Mouse (Mus musculus) limb, embryonic 11.5 days (tissue): Measurements from ENCODE around the gene Ky. TPM values are rescaled to one million over a fixed set of nuclear protein-coding genes. Genes with fewer than 3 reads are reported as not detected.
A peak's percentile ranks its signal among the peaks of the same experiment; 100 is the strongest.

Source experiments
- ATAC-seq: fragments of 200-750 bp; cut with Nextera tagmentation; 2 replicates; pipeline ENCODE4 v1.8.0; 2017; ENCODE audit warnings: low read depth; ENCODE audit not compliant: insufficient number of reproducible peaks, low FRiP score, low TSS enrichment
- DNase-seq: peaks from one replicate; pipeline ENCODE4 v3.0.0-alpha.2; 2015; ENCODE audit warnings: low spot score
- H3K27ac ChIP-seq: fragments of 300-500 bp; sonication (generic); replicated peaks from 2 replicates; pipeline ENCODE4 v1.5.1; 2014; ENCODE audit warnings: low read depth, mild to moderate bottlenecking, low read length
- H3K27me3 ChIP-seq: fragments of 300-500 bp; sonication (generic); 2 replicates; pipeline ENCODE4 v1.6.1; 2014; ENCODE audit warnings: mild to moderate bottlenecking, low read length, mixed read lengths; ENCODE audit not compliant: control insufficient read depth, insufficient read depth
- H3K36me3 ChIP-seq: fragments of 300-500 bp; sonication (generic); 2 replicates; pipeline ENCODE4 v1.6.1; 2014; ENCODE audit warnings: mild to moderate bottlenecking, low read length, moderate library complexity, mixed read lengths; ENCODE audit not compliant: control insufficient read depth, insufficient read depth
- H3K4me1 ChIP-seq: fragments of 300-500 bp; sonication (generic); 2 replicates; pipeline ENCODE4 v1.6.1; 2014; ENCODE audit warnings: low read length, mixed read lengths; ENCODE audit not compliant: control insufficient read depth, insufficient read depth
- H3K4me2 ChIP-seq: fragments of 300-500 bp; sonication (generic); 2 replicates; pipeline ENCODE4 v1.6.1; 2014; ENCODE audit warnings: low read depth, mild to moderate bottlenecking, moderate library complexity; ENCODE audit not compliant: severe bottlenecking
- H3K4me3 ChIP-seq: fragments of 300-500 bp; sonication (generic); 2 replicates; pipeline ENCODE4 v1.5.1; 2014; ENCODE audit warnings: low read depth, low read length
- H3K9ac ChIP-seq: fragments of 300-500 bp; sonication (generic); 2 replicates; pipeline ENCODE4 v1.6.1; 2014; ENCODE audit warnings: mild to moderate bottlenecking, low read length
- H3K9me3 ChIP-seq: fragments of 300-500 bp; sonication (generic); 2 replicates; pipeline ENCODE4 v1.6.1; 2016; ENCODE audit warnings: low read length; ENCODE audit not compliant: control insufficient read depth
- WGBS: fragments of 180-500 bp; shearing (Covaris S2); extraction: QIAGEN DNeasy Blood & Tissue Kit; methylation state at CpG from one replicate; pipeline ENCODE4 v1.1.7; 2014; 5-methylcytosine and 5-hydroxymethylcytosine counted together
- polyA plus RNA-seq: library from polyadenylated mRNA; unstranded; fragments of >200 nt; fragmentation: Nextera tagmentation; extraction: Ambion mirVana; gene quantifications from 2 replicates; pipeline ENCODE4 v1.2.1, GENCODE M21; 2014

The Ky gene
- polyA plus RNA-seq, 1 experiment from 2014 or later: 0.23 TPM

DNA sequence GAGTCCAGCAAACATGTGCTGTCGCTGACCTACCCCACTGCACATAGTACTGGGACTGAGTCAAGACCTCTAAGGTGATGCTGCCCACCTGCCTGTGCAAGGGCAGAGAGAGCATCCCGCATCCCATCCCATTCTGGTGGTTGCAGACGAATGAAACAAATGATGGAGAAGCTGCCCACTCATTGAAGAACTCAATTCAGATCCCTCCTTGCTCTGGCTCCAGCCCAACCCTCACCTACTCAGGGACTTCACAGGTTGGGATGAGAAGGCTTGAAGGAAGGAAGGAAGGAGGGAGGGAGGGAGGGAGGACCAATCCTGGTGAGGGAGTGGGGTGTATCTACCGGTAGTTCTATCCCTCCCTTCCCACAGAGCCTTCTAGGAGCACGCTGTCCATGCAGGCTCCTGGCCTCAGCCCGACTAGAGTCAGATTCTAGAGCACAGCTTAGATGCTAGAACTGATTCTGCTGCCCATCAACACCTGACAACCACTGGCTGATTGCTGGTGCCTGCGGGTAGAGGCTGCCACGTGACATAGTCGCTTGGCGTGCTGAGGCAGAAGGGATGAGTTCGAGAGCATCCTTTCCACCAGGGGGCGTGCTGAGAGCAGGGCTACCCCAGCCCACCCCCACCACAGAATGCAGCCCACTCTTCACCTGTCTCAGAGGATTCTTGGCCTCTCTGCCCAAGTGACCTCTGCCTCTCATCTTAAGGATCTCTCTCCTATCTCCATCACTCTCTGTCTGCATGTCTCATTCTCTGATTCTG lies 13.3 kb upstream of the Ky start:
- Histone ChIP-seq H3K9me3 (no peaks in the 10 kb centered on the region), H3K9ac (no peak overlapping the region), H3K4me2 (no peak overlapping the region), H3K36me3 (no peaks in the 10 kb centered on the region), H3K4me3 (no peak overlapping the region), H3K27me3 (no peaks in the 10 kb centered on the region), H3K27ac (no peak overlapping the region), H3K4me1 (no peaks in the 10 kb centered on the region)
- WGBS: 41% methylated on average over 12 of the region's 12 CpGs
- peak; percentile 42 for DNase-seq
- no peak for ATAC-seq

DNA sequence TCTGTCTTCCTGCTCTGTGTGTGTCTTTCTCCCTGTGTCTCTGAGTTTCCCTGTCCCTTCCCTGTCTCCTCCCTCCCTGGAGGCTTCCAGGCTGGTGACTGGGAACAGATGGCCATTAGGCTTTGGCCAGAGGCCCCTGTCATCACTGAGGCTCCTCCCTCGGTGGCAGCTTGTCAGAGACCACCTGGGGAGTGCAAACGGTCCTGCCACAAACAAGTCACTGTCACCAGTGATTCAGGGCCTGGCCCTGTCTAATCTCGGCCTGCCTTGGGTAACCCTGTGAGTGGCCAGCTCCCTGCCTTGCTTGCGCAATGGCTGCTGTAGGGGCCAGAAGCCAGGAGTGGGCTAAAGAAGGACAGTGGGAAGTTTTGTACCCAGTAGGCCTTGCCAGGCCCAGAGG lies 12.5 kb upstream of the Ky start:
- ATAC-seq (no peak), DNase-seq (no peak)
- 24% methylated on average over 4 of the region's 4 CpGs for WGBS

GRCm38 (mm10) chr9:102493916-102494315 lies 11.6 kb upstream of the Ky start:
- 87% methylated on average over 2 of the region's 2 CpGs for WGBS
- no peak overlapping the region for H3K9ac ChIP-seq
- no peaks in the 10 kb centered on the region for H3K9me3 ChIP-seq
- ATAC-seq: no peak
- no peak overlapping the region; the same call in 1 of the 2 replicates for H3K27ac ChIP-seq
- no peak overlapping the region for H3K4me2 ChIP-seq
- H3K4me3 ChIP-seq: no peak overlapping the region
- H3K4me1 ChIP-seq: no peaks in the 10 kb centered on the region
- H3K36me3 ChIP-seq: no peaks in the 10 kb centered on the region
- no peak for DNase-seq
- H3K27me3 ChIP-seq: no peaks in the 10 kb centered on the region

More for the DNA sequence above, 12.5 kb upstream of the Ky start:
- H3K4me3 ChIP-seq: no peak overlapping the region
- no peak overlapping the region for H3K4me2 ChIP-seq
- no peak overlapping the region for H3K9ac ChIP-seq
- H3K4me1 ChIP-seq: no peaks in the 10 kb centered on the region
- no peaks in the 10 kb centered on the region for H3K36me3 ChIP-seq
- no peaks in the 10 kb centered on the region for H3K9me3 ChIP-seq
- H3K27ac ChIP-seq: no peak overlapping the region
- H3K27me3 ChIP-seq: no peaks in the 10 kb centered on the region

DNA sequence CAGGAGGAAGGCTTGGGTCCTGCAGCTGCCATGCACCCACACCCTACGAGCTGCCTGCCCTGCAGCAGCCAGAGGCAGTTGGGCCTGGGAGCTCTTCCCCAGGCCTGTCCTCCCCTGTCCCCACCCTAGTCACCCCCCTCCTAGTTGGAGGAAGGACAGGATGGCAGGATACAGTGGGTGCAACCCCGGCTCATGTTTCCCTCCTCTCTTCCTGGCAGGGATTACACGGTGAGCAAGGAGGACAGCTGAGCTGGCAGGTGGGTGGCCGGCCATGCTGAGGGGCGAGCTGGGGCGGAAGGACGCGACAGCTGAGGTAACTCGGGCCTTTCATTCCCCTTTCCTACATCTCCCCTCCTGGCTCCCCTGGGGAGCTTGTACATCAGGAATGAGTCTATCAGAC lies 11.1 kb upstream of the Ky start:
- no peak for DNase-seq
- no peaks in the 10 kb centered on the region for H3K36me3 ChIP-seq
- H3K4me3 ChIP-seq: no peak overlapping the region
- no peak for ATAC-seq
- no peak overlapping the region for H3K4me2 ChIP-seq
- no peaks in the 10 kb centered on the region for H3K27me3 ChIP-seq
- 70% methylated on average over 9 of the region's 9 CpGs for WGBS
- H3K9me3 ChIP-seq: no peaks in the 10 kb centered on the region
- no peak overlapping the region for H3K9ac ChIP-seq
- H3K4me1 ChIP-seq: no peaks in the 10 kb centered on the region
- H3K27ac ChIP-seq: no peak overlapping the region; the same call in 1 of the 2 replicates

DNA sequence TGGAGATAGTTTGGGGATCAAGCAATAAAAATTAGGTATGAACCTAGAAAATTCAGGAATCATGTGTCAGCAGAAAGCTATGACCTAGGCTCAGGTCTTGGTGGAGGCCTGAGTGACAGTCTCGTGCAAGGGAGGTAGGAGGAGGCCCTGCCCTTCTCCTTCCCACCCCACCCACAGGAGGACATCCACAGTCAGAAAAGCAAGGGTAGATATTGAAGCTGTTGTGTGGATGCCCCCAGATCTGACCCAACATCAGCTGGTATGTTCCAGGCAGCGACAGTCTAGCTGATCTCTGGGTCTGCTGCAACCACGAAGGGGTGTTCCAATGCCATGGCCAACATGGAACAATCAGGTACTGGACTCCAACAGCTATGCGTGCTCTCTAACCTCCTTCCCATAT lies 10.3 kb upstream of the Ky start:
- no peaks in the 10 kb centered on the region for H3K27me3 ChIP-seq
- H3K9me3 ChIP-seq: no peaks in the 10 kb centered on the region
- no peak overlapping the region for H3K4me2 ChIP-seq
- WGBS: 90% methylated on average over 4 of the region's 4 CpGs
- H3K27ac ChIP-seq: no peak overlapping the region
- no peak overlapping the region for H3K9ac ChIP-seq
- H3K36me3 ChIP-seq: no peaks in the 10 kb centered on the region
- no peaks in the 10 kb centered on the region for H3K4me1 ChIP-seq
- DNase-seq (no peak), ATAC-seq (no peak)
- H3K4me3 ChIP-seq: no peak overlapping the region

DNA sequence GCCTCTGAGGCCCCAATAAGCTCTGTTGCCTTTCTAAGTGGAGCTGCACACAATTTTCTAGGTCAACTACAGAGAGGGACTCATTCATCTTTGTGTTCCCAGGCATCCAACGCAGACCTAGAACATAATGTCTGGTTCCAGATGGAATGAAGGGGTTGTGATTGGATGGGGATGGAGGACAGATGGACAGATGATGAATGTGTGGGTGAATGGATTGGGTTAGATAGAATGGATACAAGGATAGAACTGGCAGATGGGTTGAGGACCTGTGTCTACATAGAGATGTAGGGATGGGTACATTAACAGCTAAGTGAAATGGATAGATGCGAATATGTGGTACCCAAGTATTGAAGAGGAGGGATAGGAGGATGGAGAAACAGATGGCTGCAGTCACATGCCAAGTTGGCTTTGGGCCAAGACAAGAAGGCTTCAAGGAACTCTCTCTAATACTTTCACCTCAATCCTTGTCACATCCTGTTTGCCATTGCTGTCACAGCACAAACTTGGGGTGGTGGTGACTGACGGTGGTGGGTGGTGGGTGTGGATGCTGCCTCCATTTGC lies 9.0 kb upstream of the Ky start:
- no peak overlapping the region for H3K27ac ChIP-seq
- H3K27me3 ChIP-seq: no peaks in the 10 kb centered on the region
- no peaks in the 10 kb centered on the region for H3K4me1 ChIP-seq
- WGBS: 84% methylated on average over 3 of the region's 3 CpGs
- no peaks in the 10 kb centered on the region for H3K9me3 ChIP-seq
- H3K36me3 ChIP-seq: no peaks in the 10 kb centered on the region
- ATAC-seq: no peak
- H3K9ac ChIP-seq: no peak overlapping the region
- H3K4me2 ChIP-seq: no peak overlapping the region
- DNase-seq: no peak
- H3K4me3 ChIP-seq: no peak overlapping the region

- Histone ChIP-seq H3K4me1 (no peaks in the 10 kb centered on the region), H3K27me3 (no peaks in the 10 kb centered on the region), H3K36me3 (no peaks in the 10 kb centered on the region), H3K9ac (no peak overlapping the region), H3K27ac (no peak overlapping the region), H3K4me3 (no peak overlapping the region), H3K4me2 (no peak overlapping the region), H3K9me3 (no peaks in the 10 kb centered on the region)
- 89% methylated on average over 9 of the region's 9 CpGs for WGBS
- ATAC-seq (no peak), DNase-seq (no peak)
Observed at GRCm38 (mm10) chr9:102497089-102497690, 8.4 kb upstream of the Ky start.

GRCm38 (mm10) chr9:102497833-102498430 lies 7.6 kb upstream of the Ky start:
- ATAC-seq (no peak), DNase-seq (no peak)
- no peaks in the 10 kb centered on the region for H3K9me3 ChIP-seq
- H3K27ac ChIP-seq: no peak overlapping the region
- H3K4me3 ChIP-seq: no peak overlapping the region
- H3K4me2 ChIP-seq: no peak overlapping the region
- 82% methylated on average over 9 of the region's 9 CpGs for WGBS
- H3K27me3 ChIP-seq: no peaks in the 10 kb centered on the region
- no peak overlapping the region for H3K9ac ChIP-seq
- no peaks in the 10 kb centered on the region for H3K36me3 ChIP-seq
- H3K4me1 ChIP-seq: no peaks in the 10 kb centered on the region
